Mouse (Mus musculus): ENCODE data around the gene Sphk2.

Sphk2 gene

GRCm38 (mm10) chr7:45660746-45661478, 56.9 kb downstream of the Sphk2 start:
- no peak for DNase-seq (ENCODE audit: inconsistent age in 2 of 2, low spot score in 1 of 2)

Measured in adrenal gland, adult (tissue).